Mouse (Mus musculus): ENCODE measurements at regions not wholly inside any gene's neighbourhood (a gene's known extent, or its start where the extent isn't known, plus 50 kb on each side); places are given as distances from the start of the nearest gene placed in this dataset.

DNA sequence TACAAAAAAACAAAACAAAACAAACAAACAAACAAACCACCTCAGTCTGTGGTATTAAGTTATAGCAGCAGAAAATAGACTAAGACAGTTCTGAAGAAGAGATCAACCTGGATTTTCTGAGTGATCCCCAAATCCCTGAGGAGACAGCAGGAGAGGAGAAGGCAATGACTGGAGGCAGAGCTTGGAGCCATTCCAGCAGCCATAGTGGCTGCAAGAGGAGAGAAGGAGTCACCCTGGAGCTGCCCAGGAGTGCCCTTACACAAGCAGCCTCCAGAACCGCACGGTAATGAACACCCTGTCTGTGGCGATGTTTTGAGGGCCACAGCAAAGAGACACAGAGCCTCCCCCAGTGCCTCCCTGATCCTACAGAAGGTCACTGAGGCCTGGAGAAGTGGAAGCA lies 58.0 kb upstream of the Bod1 start:
- TF ChIP-seq CTCF (conservative IDR thresholded peaks at IDR 0.05 in 1 of 2, IDR thresholded peaks at IDR 0.05 in 1 of 2; ENCODE audit: low read depth in 2 of 2, low read length in 2 of 2) (no peak), USF1 (IDR thresholded peaks at IDR 0.05; ENCODE audit: low read depth, low read length) (no peak), MEF2A (IDR thresholded peaks at IDR 0.05; ENCODE audit: borderline replicate concordance, low read depth, low read length) (no peak)

All from CH12.LX (cell line).